Mouse (Mus musculus) G1E-ER4 (cell line): Measurements from ENCODE around the gene Utf1. TPM values are rescaled to one million over a fixed set of nuclear protein-coding genes. Genes with fewer than 3 reads are reported as not detected.

ENCODE experiments used
- GATA1 ChIP-seq: IDR thresholded peaks from one replicate; pipeline ENCODE4 v1.8.0; 2012; ENCODE audit warnings: low read length, inconsistent platforms
- polyA plus RNA-seq: library from polyadenylated mRNA; stranded (reverse); fragments of >175 nt; gene quantifications from 2 replicates; pipeline ENCODE4 v1.2.3, GENCODE M21; 2012

Utf1 gene
- polyA plus RNA-seq, 1 experiment, result not detected

GRCm38 (mm10) chr7:139955505-139955904 lies 11.9 kb downstream of the Utf1 start:
- TF ChIP-seq GATA1, result no peak

DNA sequence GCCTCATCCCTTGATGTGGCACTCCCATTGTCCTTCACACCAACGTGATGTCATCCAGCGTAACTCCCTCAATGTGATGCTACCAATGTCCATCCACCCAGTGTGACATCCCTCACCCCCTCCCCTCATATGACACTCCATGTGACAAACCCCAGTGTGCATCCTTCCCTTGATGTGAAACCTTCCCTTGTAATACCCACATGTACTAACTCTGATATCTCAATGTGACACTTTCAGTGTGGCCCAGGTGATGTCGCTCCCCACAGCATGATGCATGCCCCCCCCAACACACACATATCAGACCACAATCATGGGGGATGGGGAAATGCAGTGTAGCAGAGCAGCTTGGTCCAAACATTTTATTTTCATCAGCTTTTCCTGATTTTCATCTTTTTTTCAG lies 13.1 kb downstream of the Utf1 start:
- TF ChIP-seq GATA1, result no peak

DNA sequence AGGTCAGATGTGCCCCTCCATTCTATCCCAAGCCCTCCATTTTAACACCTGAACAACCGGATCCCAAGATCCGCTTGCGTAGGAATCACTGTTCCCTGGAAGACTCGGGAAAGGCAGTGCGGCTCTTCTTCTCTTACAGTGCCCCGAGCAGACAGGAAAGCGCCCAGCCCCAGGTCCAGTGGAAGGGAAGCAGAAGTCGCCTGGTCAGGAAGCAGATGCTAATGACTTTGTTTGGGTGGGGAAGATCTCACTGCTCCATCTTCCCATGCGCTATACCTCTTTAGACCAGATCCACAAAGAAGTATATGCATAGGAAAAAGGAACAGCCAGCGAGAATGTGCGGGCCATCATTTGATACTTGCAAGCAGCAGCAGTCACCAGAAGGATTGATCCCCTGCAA lies 13.8 kb downstream of the Utf1 start:
- no peak for TF ChIP-seq GATA1

DNA sequence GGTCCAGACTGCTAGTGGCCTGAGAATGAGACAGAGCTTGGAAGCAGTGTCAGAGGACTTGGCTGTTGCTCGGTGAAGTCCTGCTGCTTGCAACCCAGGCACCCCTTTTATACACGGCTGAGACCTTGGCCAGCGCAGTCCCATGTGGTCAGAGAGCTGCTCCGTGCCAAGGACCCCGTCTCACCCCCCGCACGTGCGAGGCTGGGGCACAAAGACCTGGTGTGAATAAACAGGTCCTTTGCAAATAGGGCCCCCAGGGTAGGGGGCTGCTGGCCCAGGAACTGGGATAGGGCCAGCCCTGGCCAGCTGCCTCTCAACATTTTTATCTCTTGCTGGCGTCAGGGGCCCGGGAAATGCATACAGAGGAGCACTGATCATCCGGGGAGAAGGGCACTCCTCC lies 14.4 kb downstream of the Utf1 start:
- TF ChIP-seq GATA1, result no peak

- TF ChIP-seq GATA1, result no peak
Measured at GRCm38 (mm10) chr7:139961141-139961540, 17.6 kb downstream of the Utf1 start.

GRCm38 (mm10) chr7:139963814-139964213 lies 20.2 kb downstream of the Utf1 start:
- TF ChIP-seq GATA1, result no peak

GRCm38 (mm10) chr7:139967175-139967574 lies 23.6 kb downstream of the Utf1 start:
- no peak for TF ChIP-seq GATA1

GRCm38 (mm10) chr7:139968428-139968827 lies 24.8 kb downstream of the Utf1 start:
- no peak for TF ChIP-seq GATA1

GRCm38 (mm10) chr7:139969348-139970130 lies 25.9 kb downstream of the Utf1 start:
- no peak for TF ChIP-seq GATA1

DNA sequence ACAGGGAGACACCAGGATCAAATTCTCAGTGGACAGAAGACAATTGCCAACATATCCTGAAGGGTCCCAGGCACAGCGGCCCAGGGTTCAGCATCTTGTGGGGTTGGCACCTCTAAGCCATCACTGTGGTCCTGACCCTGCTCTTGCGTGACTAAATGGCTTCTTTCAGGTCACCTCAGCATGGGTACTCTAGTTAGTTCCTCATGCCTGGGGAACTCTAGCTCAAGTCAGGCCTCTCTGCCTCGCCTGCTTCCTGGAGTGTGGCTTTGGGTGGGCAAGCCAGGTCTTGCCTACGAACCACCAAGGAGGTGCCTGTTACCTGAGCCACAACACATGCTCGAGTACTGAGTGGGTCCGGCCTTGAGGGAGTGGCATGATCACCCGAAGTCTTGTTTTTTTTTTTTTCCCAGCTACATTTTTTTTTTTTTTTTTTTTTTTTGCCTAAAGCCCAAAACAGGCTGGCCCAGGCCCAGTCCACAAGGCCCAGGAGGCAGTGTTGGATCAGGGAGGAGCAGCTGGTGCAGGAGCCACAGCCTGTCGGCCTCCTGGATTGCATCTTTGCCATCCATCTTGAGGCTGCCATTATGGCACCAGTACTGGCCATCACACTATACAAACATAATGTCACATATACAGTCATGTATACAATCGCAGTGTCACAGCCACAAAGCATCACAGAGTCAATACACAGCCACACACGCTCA lies 26.8 kb downstream of the Utf1 start:
- TF ChIP-seq GATA1, result no peak

DNA sequence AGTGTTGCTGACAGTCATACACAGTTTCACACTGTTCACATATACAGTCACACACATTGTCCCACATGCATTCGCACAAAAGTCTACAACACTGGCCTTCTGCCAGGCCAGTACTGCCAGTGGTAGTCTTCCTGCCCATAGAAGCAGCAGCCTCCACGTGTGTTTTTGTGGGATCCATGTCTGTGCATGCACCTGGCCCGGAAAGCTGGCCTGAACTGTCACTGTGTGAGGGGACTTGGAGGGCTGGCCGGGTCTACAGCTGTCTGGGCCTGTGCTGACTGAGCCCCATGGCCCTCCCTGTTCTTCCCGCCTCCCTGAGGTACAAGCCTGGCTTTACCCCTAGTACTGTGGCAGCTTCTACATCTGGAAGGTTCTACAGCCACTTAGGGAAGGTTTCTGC lies 27.4 kb downstream of the Utf1 start:
- TF ChIP-seq GATA1, result no peak

GRCm38 (mm10) chr7:139971436-139971835 lies 27.8 kb downstream of the Utf1 start:
- no peak for TF ChIP-seq GATA1

DNA sequence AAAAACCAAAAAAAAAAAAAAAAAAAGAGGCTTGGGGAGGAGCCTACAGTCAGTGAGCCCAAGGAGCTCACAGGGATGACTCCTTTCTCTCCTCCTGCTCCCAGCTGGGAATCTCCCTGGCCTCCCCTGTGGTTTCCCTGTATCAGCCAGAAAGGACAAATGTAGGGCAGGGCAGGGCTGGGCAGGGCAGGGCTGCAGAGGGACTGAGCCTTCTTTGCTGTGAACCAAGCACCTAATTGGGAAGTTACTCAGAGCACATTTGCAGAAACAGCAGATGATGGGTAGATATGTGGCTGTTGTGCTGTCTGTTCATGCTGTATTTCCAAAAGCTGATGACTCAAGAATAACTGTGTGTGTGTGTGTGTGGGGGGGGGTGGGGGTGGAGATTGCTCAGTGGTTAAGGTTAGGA lies 29.3 kb downstream of the Utf1 start:
- TF ChIP-seq GATA1, result no peak

GRCm38 (mm10) chr7:139974307-139974706 lies 30.7 kb downstream of the Utf1 start:
- TF ChIP-seq GATA1, result no peak

GRCm38 (mm10) chr7:139975471-139975870 lies 31.9 kb downstream of the Utf1 start:
- TF ChIP-seq GATA1, result no peak

DNA sequence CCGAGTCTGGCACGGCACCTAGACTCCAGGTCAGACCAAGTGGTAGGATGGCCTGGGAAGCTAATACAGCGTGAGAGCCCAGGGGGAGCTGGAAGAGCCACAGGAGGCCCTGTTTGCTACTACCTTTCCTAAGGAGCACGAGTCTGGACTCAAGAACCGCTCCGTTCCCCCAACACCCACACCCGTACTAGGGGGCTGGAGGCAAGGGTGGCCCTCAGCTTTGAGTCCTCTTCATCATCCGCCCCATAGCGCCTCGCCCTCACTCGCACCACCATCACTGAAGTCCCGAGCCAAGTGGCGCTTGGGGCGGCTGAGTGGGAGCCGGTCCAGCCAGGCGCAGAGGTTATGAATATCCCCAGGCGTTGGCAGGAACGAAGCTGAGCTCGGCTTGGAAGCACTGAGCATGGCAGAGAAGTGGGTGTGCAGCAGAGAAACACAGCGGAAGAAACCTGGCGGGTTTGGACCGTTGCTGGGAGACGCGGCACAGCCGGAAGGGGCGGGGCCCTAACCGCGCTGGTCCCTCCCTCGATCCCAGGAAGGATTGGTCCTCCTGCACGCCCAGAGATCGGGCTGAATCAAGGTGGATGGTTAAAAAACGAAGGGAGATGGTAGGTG lies 34.8 kb downstream of the Utf1 start, which contains the start of gene 6430531B16Rik:
Gene 6430531B16Rik (minus strand): TSS at position 478 of the 615 bp plus-strand sequence.
- TF ChIP-seq GATA1, result no peak
